ENCODE assay signal across 11 mouse cellular contexts in genomic region chr15:83025041-83025760, GRCm38 (mm10). TPM values are rescaled to one million over a fixed set of nuclear protein-coding genes. Genes with fewer than 3 reads are reported as not detected.
A peak's percentile ranks its signal among the peaks of the same experiment; 100 is the strongest.
DNase-seq lines count a peak whose midpoint lies in the region; ATAC-seq and TF ChIP-seq lines count a peak whose summit lies in the region.
"Had no signal": no experiment of that assay in that cellular context is flagged by ENCODE, and none has a peak within 500 bp of the region (broad histone marks: within the 10 kb centered on the region; RNA-seq: fewer than 3 reads in every experiment).

No protein-coding gene starts in this region.

- H3K36me3 ChIP-seq in hindbrain, postnatal 0 days (ENCODE audit: insufficient read depth, low read length) = no peaks in the 10 kb centered on the region
- H3K36me3 ChIP-seq in hindbrain, embryonic 13.5 days = no peaks in the 10 kb centered on the region
- no peaks in the 10 kb centered on the region for H3K36me3 ChIP-seq in heart, embryonic 12.5 days
- no peaks in the 10 kb centered on the region for H3K36me3 ChIP-seq in kidney, postnatal 0 days (ENCODE audit: insufficient read depth, low read length)
- no peaks in the 10 kb centered on the region for H3K36me3 ChIP-seq in neural tube, embryonic 14.5 days (ENCODE audit: control insufficient read depth, insufficient read depth, low read length)
- H3K36me3 ChIP-seq: neural tube, embryonic 12.5 days had no signal

- 33% methylated on average over 25 of the region's 25 CpGs for WGBS in hindbrain, postnatal 0 days
- whole genome bisulfite sequencing in hindbrain, embryonic 13.5 days = 34% methylated on average over 25 of the region's 25 CpGs
- WGBS in heart, embryonic 12.5 days = 16% methylated on average over 25 of the region's 25 CpGs
- WGBS in kidney, postnatal 0 days = 18% methylated on average over 25 of the region's 25 CpGs
- 13% methylated on average over 25 of the region's 25 CpGs for WGBS in neural tube, embryonic 14.5 days

- H3K4me1 ChIP-seq in hindbrain, postnatal 0 days (ENCODE audit: insufficient read depth, low read length) = no peaks in the 10 kb centered on the region
- peaks cover 36% of the 10 kb centered on the region for H3K4me1 ChIP-seq in hindbrain, embryonic 13.5 days (replicated peaks)
- peaks cover 45% of the 10 kb centered on the region for H3K4me1 ChIP-seq in heart, embryonic 12.5 days (replicated peaks)
- peaks cover 20% of the 10 kb centered on the region for H3K4me1 ChIP-seq in kidney, postnatal 0 days (replicated peaks; ENCODE audit: insufficient read depth, low read length)
- peaks cover 13% of the 10 kb centered on the region; the same call in 1 of the 2 replicates for H3K4me1 ChIP-seq in neural tube, embryonic 14.5 days (ENCODE audit: control insufficient read depth, insufficient read depth, low read length)

- ATAC-seq in hindbrain, postnatal 0 days = no peak
- no peak for ATAC-seq in hindbrain, embryonic 13.5 days (ENCODE audit: low FRiP score)
- no peak for ATAC-seq in heart, embryonic 12.5 days (ENCODE audit: insufficient number of reproducible peaks, low FRiP score)
- ATAC-seq in kidney, postnatal 0 days (replicated peaks; ENCODE audit: low FRiP score, low read depth) = peak; percentile 30; the same call in 1 of the 2 replicates
- no peak for ATAC-seq in neural tube, embryonic 14.5 days (ENCODE audit: low read depth)
- ATAC-seq in granulocyte monocyte progenitor cell, adult 5-6 weeks (replicated peaks; ENCODE audit: poor library complexity, severe bottlenecking) = no peak

- H3K9ac ChIP-seq in hindbrain, postnatal 0 days (replicated peaks; ENCODE audit: low read length) = 0 out of 2 replicates have a peak overlapping the region, but pooled peaks have one; percentile 13
- H3K9ac ChIP-seq in hindbrain, embryonic 13.5 days = no peak overlapping the region
- no peak overlapping the region for H3K9ac ChIP-seq in heart, embryonic 12.5 days
- H3K9ac ChIP-seq in kidney, postnatal 0 days (ENCODE audit: low read depth, low read length) = no peak overlapping the region
- 0 out of 2 replicates have a peak overlapping the region, but pooled peaks have one; percentile 2 for H3K9ac ChIP-seq in neural tube, embryonic 14.5 days (replicated peaks; ENCODE audit: low read depth, low read length)
- H3K9ac ChIP-seq: neural tube, embryonic 12.5 days had no signal

- H3K27me3 ChIP-seq in hindbrain, postnatal 0 days (ENCODE audit: insufficient read depth, low read length) = no peaks in the 10 kb centered on the region
- H3K27me3 ChIP-seq in hindbrain, embryonic 13.5 days = peaks cover 53% of the 10 kb centered on the region
- H3K27me3 ChIP-seq in heart, embryonic 12.5 days (replicated peaks) = peaks cover 32% of the 10 kb centered on the region
- 0 out of 2 replicates have a peak, but pooled peaks cover 2% of the 10 kb centered on the region for H3K27me3 ChIP-seq in kidney, postnatal 0 days (ENCODE audit: insufficient read depth, low read length)
- H3K27me3 ChIP-seq in neural tube, embryonic 14.5 days (ENCODE audit: control insufficient read depth, insufficient read depth, low read length) = no peaks in the 10 kb centered on the region

- H3K27ac ChIP-seq in hindbrain, postnatal 0 days = no peak overlapping the region
- no peak overlapping the region for H3K27ac ChIP-seq in hindbrain, embryonic 13.5 days
- H3K27ac ChIP-seq in heart, embryonic 12.5 days (ENCODE audit: poor library complexity, severe bottlenecking) = no peak overlapping the region
- no peak overlapping the region for H3K27ac ChIP-seq in kidney, postnatal 0 days
- no peak overlapping the region for H3K27ac ChIP-seq in neural tube, embryonic 14.5 days (ENCODE audit: low read depth, low read length)
- H3K27ac ChIP-seq: neural tube, embryonic 12.5 days had no signal

- DNase-seq in hindbrain, postnatal 0 days (ENCODE audit: low spot score) = no peak
- DNase-seq in kidney, postnatal 0 days (ENCODE audit: low spot score) = no peak
- no peak for DNase-seq in retina, postnatal 1 day
- no peak for DNase-seq in left cerebral cortex, postnatal 10 days (ENCODE audit: extremely low spot score in 1 of 2, low spot score in 2 of 2)
- DNase-seq: adrenal gland, postnatal 14 days; layer of hippocampus, adult 9-11 months had no signal

- no peak for TF ChIP-seq CTCF in hindbrain, postnatal 0 days (IDR thresholded peaks at IDR 0.05; ENCODE audit: low read depth)
- no peak for TF ChIP-seq CTCF in kidney, postnatal 0 days (IDR thresholded peaks at IDR 0.05; ENCODE audit: low read depth)

- no peak overlapping the region for H3K4me2 ChIP-seq in hindbrain, postnatal 0 days (ENCODE audit: low read depth, low read length)
- no peak overlapping the region for H3K4me2 ChIP-seq in hindbrain, embryonic 13.5 days
- peak overlapping the region; percentile 30 for H3K4me2 ChIP-seq in heart, embryonic 12.5 days
- H3K4me2 ChIP-seq in kidney, postnatal 0 days (ENCODE audit: low read length) = no peak overlapping the region
- no peak overlapping the region for H3K4me2 ChIP-seq in neural tube, embryonic 14.5 days (ENCODE audit: low read depth, low read length)
- H3K4me2 ChIP-seq: neural tube, embryonic 12.5 days had no signal

- H3K9me3 ChIP-seq in hindbrain, postnatal 0 days (ENCODE audit: low read length) = no peaks in the 10 kb centered on the region
- no peaks in the 10 kb centered on the region for H3K9me3 ChIP-seq in hindbrain, embryonic 13.5 days
- no peaks in the 10 kb centered on the region for H3K9me3 ChIP-seq in heart, embryonic 12.5 days (replicated peaks)
- no peaks in the 10 kb centered on the region for H3K9me3 ChIP-seq in kidney, postnatal 0 days (replicated peaks; ENCODE audit: low read length)
- H3K9me3 ChIP-seq in neural tube, embryonic 14.5 days (ENCODE audit: control insufficient read depth, low read length) = no peaks in the 10 kb centered on the region
- H3K9me3 ChIP-seq: neural tube, embryonic 12.5 days had no signal

- no peak overlapping the region for H3K4me3 ChIP-seq in hindbrain, postnatal 0 days (ENCODE audit: low read length)
- H3K4me3 ChIP-seq in hindbrain, embryonic 13.5 days = no peak overlapping the region
- H3K4me3 ChIP-seq in heart, embryonic 12.5 days = no peak overlapping the region
- no peak overlapping the region for H3K4me3 ChIP-seq in kidney, postnatal 0 days (replicated peaks; ENCODE audit: low read depth, low read length)
- H3K4me3 ChIP-seq in neural tube, embryonic 14.5 days (ENCODE audit: low read depth, low read length) = no peak overlapping the region
- H3K4me3 ChIP-seq: neural tube, embryonic 12.5 days had no signal

- intact Hi-C loops in left cerebral cortex, postnatal 10 days (cut with DNase I) = no loop called here

RNA-seq across cellular contexts. Expression of gene Nfam1, which starts 7.9 kb away (rescaled TPM):
- 1.7 and 3.3 TPM in 2 replicates for total RNA-seq in hindbrain, postnatal 0 days (2014; rRNA removed)
- polyA plus RNA-seq in hindbrain, postnatal 0 days (2015; fragmentation: Nextera tagmentation; extraction: Ambion mirVana) = 1.7 and 1.8 TPM in 2 replicates
- 2.0 and 2.2 TPM in 2 replicates for polyA plus RNA-seq in hindbrain, embryonic 13.5 days (2015; fragmentation: Nextera tagmentation; extraction: Ambion mirVana)
- 1.7 and 1.9 TPM in 2 replicates for polyA plus RNA-seq in heart, embryonic 12.5 days (2016; fragmentation: Nextera tagmentation; extraction: Ambion mirVana)
- polyA plus RNA-seq in kidney, postnatal 0 days (2015; fragmentation: Nextera tagmentation; extraction: Ambion mirVana) = 2.2 and 2.3 TPM in 2 replicates
- 0.31 and 1.8 TPM in 2 replicates for polyA plus RNA-seq in neural tube, embryonic 14.5 days (2014; fragmentation: Nextera tagmentation; extraction: Ambion mirVana)
- total RNA-seq in left cerebral cortex, postnatal 10 days (2021) = 1 to 10 TPM; 2.6 to 2.7 TPM
- 60.7 and 62.4 TPM in 2 replicates for total RNA-seq in granulocyte monocyte progenitor cell, adult 5-6 weeks (2014; fragmentation: Nextera tagmentation)
- 45.3 and 52.8 TPM in 2 replicates for total RNA-seq in granulocyte monocyte progenitor cell, adult 5-6 weeks (2017)

RNA-seq across cellular contexts. Expression of gene Tcf20, which starts 37.5 kb away (rescaled TPM):
- 89.2 and 98.3 TPM in 2 replicates for total RNA-seq in hindbrain, postnatal 0 days (2014; rRNA removed)
- 8.6 and 8.8 TPM in 2 replicates for polyA plus RNA-seq in hindbrain, postnatal 0 days (2015; fragmentation: Nextera tagmentation; extraction: Ambion mirVana)
- polyA plus RNA-seq in hindbrain, embryonic 13.5 days (2015; fragmentation: Nextera tagmentation; extraction: Ambion mirVana) = 11.8 and 12.6 TPM in 2 replicates
- polyA plus RNA-seq in heart, embryonic 12.5 days (2016; fragmentation: Nextera tagmentation; extraction: Ambion mirVana) = 5.4 and 6.4 TPM in 2 replicates
- polyA plus RNA-seq in kidney, postnatal 0 days (2015; fragmentation: Nextera tagmentation; extraction: Ambion mirVana) = 5.6 and 5.8 TPM in 2 replicates
- 15.4 and 16.3 TPM in 2 replicates for polyA plus RNA-seq in neural tube, embryonic 14.5 days (2014; fragmentation: Nextera tagmentation; extraction: Ambion mirVana)
- 100 to 1,000 TPM; 123 to 128 TPM for total RNA-seq in left cerebral cortex, postnatal 10 days (2021)
- total RNA-seq in granulocyte monocyte progenitor cell, adult 5-6 weeks (2014; fragmentation: Nextera tagmentation) = 52.2 and 56.9 TPM in 2 replicates
- 76.8 and 81.2 TPM in 2 replicates for total RNA-seq in granulocyte monocyte progenitor cell, adult 5-6 weeks (2017)

Comparison
In these comparisons a context has a peak if more than half of its experiments do, and no peak if none do; other contexts are left out.
1. H3K9ac ChIP-seq: peak in hindbrain, postnatal 0 days (single experiment) and neural tube, embryonic 14.5 days (single experiment); none in hindbrain, embryonic 13.5 days (single experiment), heart, embryonic 12.5 days (single experiment) and kidney, postnatal 0 days (single experiment).